Mouse (Mus musculus): ENCODE results near the gene Etv5.
A peak's percentile ranks its signal among the peaks of the same experiment; 100 is the strongest.
"Not testable (repeated sequence)": the region's sequence is repeated elsewhere in the genome, so short reads cannot be mapped to it uniquely, and the experiment has no call there.

Gene Etv5

GRCm38 (mm10) chr16:22396420-22396819, 43.1 kb downstream of the Etv5 start:
- no peak for DNase-seq (ENCODE audit: low read depth, low spot score)

- no peak for DNase-seq (ENCODE audit: low read depth, low spot score)
Observed at GRCm38 (mm10) chr16:22395093-22395844, 44.2 kb downstream of the Etv5 start.

- DNase-seq (ENCODE audit: low read depth, low spot score) = no peak
Observed at GRCm38 (mm10) chr16:22390348-22390897, 49.1 kb downstream of the Etv5 start.

- DNase-seq (ENCODE audit: low read depth, low spot score) = no peak
Observed at GRCm38 (mm10) chr16:22389146-22389911, 50.2 kb downstream of the Etv5 start.

- DNase-seq (ENCODE audit: low read depth, low spot score) = peak; percentile 15
Observed at GRCm38 (mm10) chr16:22387731-22388130, 51.8 kb downstream of the Etv5 start.

GRCm38 (mm10) chr16:22382018-22382417, 57.5 kb downstream of the Etv5 start:
- not testable (repeated sequence) for DNase-seq (ENCODE audit: low read depth, low spot score)

- no peak for DNase-seq (ENCODE audit: low read depth, low spot score)
Observed at GRCm38 (mm10) chr16:22380981-22381380, 58.5 kb downstream of the Etv5 start.

GRCm38 (mm10) chr16:22379986-22380385, 59.5 kb downstream of the Etv5 start:
- DNase-seq (ENCODE audit: low read depth, low spot score) = no peak

- no peak for DNase-seq (ENCODE audit: low read depth, low spot score)
Observed at GRCm38 (mm10) chr16:22379342-22379741, 60.2 kb downstream of the Etv5 start.

- DNase-seq (ENCODE audit: low read depth, low spot score) = no peak
Observed at GRCm38 (mm10) chr16:22377714-22378113, 61.8 kb downstream of the Etv5 start.

- DNase-seq (ENCODE audit: low read depth, low spot score) = no peak
Observed at GRCm38 (mm10) chr16:22374898-22375297, 64.6 kb downstream of the Etv5 start.

- DNase-seq (ENCODE audit: low read depth, low spot score) = no peak
Observed at GRCm38 (mm10) chr16:22372701-22373124, 66.8 kb downstream of the Etv5 start.

- no peak for DNase-seq (ENCODE audit: low read depth, low spot score)
Observed at GRCm38 (mm10) chr16:22372225-22372624, 67.3 kb downstream of the Etv5 start.

- DNase-seq (ENCODE audit: low read depth, low spot score) = no peak
Observed at GRCm38 (mm10) chr16:22367099-22367498, 72.4 kb downstream of the Etv5 start.

GRCm38 (mm10) chr16:22366040-22366439, 73.5 kb downstream of the Etv5 start:
- DNase-seq (ENCODE audit: low read depth, low spot score) = no peak

GRCm38 (mm10) chr16:22365596-22365995, 73.9 kb downstream of the Etv5 start:
- no peak for DNase-seq (ENCODE audit: low read depth, low spot score)

- no peak for DNase-seq (ENCODE audit: low read depth, low spot score)
Observed at GRCm38 (mm10) chr16:22358701-22359354, 80.7 kb downstream of the Etv5 start.

GRCm38 (mm10) chr16:22354177-22354576, 85.3 kb downstream of the Etv5 start:
- DNase-seq (ENCODE audit: low read depth, low spot score) = not testable (repeated sequence)

GRCm38 (mm10) chr16:22353639-22354038, 85.9 kb downstream of the Etv5 start:
- no peak for DNase-seq (ENCODE audit: low read depth, low spot score)

- no peak for DNase-seq (ENCODE audit: low read depth, low spot score)
Observed at GRCm38 (mm10) chr16:22351194-22351593, 88.3 kb downstream of the Etv5 start.

GRCm38 (mm10) chr16:22349798-22350197, 89.7 kb downstream of the Etv5 start:
- no peak for DNase-seq (ENCODE audit: low read depth, low spot score)
